Mouse (Mus musculus): ENCODE measurements at regions not wholly inside any gene's neighbourhood (a gene's known extent, or its start where the extent isn't known, plus 50 kb on each side); places are given as distances from the start of the nearest gene placed in this dataset.

DNA sequence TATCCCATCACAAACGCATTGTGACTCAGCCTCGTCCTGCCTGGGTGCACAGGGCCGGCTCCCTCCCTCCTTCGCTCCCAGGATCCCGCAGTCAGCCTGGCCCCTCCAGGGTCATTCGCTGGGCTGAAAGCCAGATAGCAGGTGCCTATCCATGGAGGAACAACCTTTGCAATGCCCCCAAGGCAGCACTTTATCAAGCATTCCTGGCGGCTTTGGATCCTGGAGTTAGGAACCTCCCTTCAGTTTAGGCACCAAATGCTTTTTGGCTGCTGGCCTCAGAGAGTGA is 143.9 kb upstream of the Gli2 start:
- ATAC-seq (ENCODE audit: poor library complexity, severe bottlenecking), result no peak

DNA sequence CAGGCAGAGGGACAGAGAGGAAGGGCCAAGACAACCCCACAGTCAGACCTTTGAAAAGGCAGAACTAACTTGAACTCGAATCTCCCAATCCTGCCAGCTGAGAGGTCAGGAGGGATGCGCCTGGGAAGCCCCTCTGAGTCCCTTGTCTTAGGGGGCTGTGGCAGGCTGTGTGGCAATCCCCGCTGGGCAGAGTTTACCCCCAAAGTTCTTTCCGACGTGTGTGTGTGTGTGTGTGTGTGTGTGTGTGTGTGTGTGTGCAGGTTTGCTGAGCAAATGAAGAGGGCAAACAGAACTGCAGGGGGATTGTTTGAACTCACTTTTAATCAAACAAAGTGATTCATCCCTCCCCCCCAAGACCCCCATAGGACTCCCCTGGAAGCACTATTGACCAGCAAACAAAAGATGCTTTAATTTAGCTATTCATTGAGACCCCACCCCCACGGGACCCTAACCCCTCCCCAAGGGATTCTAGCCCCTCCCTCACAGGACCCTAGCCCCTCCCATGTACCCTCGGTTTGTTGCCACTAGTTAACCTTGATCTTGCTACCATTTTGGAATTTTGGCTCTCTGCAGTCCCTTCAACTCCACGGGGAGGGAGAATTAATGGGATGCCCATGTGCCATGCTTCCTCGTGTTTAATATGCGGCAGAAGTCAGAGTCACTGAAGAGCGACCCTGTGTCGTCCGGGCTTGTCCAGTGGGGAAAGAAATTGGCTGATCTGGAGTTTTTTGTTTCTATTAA is 143.4 kb upstream of the Gli2 start:
- ATAC-seq (ENCODE audit: poor library complexity, severe bottlenecking), result no peak

DNA sequence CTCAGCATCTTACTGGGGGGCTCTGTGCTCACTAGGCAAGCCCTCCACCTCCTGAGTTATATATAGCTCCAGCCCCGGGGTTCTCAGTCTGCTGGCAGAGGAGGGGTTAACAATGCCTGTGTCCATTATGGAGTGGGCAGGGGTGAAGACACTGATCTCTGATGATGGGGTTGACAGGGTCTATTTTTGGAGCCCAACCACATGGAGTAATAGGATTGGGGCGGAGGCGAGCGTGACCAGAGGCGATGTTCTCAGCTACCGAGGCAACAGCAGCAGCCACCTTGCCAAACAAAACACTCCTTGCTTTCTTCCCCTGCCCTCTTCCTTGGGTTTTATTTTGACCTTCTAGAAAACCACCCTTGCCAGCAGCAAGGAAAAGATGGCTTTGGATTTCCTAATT is 141.1 kb upstream of the Gli2 start:
- no peak for ATAC-seq (ENCODE audit: poor library complexity, severe bottlenecking)

GRCm38 (mm10) chr1:119191177-119191576 is 137.8 kb upstream of the Gli2 start:
- ATAC-seq (ENCODE audit: poor library complexity, severe bottlenecking), result no peak

DNA sequence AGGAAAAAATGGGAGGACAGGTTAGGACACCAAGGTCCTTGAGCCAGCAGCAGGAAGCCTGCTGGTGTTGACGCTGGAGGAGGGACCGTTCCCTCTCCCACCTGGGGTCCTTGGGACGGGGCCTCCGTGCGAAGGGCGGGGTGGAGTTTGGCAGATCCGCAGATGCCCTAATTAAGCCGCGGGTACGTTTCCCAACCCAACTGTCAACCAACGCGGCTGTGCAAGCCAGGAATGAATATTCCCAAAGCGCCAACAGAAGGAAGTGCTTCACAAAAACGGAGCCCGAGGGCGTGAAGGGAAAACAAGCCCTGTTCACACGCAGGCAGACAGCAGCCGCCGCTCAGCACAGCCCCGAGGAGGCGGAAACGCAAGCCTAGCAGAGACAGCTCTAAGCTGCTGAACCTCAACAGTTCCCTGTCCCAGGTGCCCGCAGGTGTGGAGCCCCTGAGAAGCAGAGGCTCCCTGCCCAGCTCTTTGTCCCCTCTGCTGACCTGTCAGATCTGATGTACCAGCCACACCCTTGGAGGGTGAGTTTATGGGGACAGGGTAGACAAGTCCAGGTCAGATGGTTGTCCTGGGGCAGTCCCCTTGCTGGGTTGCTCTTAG is 136.1 kb upstream of the Gli2 start:
- ATAC-seq (ENCODE audit: poor library complexity, severe bottlenecking), result no peak

DNA sequence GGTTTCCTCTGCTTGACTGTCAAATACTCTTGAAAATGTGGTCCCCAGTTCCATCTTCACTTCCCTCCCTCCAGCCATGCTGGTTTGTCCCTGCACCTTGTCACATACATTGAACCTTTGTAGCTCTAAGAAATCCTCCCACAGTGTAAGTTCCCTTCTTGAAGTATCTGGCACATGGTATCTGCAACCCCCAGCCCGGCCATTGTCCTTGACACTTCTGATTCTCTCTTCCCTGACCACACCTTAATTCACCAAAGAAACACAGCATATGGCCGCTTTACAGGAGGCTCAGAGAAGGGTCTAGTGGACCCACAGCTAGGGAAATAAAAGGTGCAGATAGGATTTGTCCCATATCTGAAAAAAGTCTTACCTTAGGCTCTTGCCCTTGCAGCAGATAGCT is 133.9 kb upstream of the Gli2 start:
- ATAC-seq (ENCODE audit: poor library complexity, severe bottlenecking), result no peak

DNA sequence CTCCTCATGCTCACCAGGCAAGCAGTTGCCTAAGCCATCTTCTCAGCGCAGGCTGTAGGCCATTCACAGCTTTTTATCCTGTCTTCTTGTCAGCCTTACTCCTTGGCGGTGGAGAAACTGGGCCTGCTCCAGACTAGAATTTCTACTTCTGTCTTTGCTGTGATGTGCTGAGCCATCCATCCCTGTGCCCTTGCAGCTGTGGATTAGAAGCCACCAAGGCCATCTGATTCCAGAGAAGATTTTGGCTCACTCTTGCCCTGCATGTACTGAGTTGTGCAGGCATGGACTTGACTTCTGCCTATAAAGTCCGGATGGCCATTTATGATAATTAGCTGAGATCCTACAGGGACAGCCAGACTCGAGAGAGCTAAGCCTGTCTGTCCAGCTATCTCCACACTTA is 133.4 kb upstream of the Gli2 start:
- no peak for ATAC-seq (ENCODE audit: poor library complexity, severe bottlenecking)

DNA sequence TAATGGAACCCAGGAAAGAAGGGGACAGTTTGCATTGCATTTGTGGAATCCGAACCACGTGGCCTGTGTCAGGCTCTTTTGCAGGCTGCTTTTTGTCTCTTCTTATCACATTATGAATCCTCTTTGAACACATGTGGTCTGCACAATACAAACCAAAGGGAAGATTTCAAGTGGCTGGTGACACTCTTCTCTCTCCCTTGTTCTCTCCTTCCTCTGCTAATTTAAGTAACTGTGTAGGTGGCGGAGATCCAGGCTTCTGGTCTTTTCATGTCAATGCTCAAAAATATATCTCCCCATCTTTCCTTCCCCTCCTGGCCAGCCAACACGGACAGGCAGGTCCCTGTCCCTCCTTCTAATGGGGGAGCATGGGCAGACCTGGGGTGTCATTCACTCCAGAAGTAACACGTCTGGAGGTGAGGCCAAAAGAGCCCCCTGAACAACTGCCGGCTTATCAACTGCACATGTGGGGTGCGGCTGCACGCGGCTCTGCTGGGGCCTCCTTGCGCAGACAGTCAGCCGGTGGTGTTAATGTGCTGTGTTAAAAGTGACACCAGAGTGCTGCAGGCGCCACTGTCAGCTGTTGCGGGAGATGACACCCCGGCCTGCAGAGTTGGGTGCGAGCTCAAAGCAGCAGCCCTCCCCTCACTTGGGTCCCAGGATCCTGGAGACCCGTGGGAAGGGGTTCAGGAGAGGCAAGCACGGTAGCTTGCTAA is 130.3 kb upstream of the Gli2 start:
- ATAC-seq (ENCODE audit: poor library complexity, severe bottlenecking), result no peak

DNA sequence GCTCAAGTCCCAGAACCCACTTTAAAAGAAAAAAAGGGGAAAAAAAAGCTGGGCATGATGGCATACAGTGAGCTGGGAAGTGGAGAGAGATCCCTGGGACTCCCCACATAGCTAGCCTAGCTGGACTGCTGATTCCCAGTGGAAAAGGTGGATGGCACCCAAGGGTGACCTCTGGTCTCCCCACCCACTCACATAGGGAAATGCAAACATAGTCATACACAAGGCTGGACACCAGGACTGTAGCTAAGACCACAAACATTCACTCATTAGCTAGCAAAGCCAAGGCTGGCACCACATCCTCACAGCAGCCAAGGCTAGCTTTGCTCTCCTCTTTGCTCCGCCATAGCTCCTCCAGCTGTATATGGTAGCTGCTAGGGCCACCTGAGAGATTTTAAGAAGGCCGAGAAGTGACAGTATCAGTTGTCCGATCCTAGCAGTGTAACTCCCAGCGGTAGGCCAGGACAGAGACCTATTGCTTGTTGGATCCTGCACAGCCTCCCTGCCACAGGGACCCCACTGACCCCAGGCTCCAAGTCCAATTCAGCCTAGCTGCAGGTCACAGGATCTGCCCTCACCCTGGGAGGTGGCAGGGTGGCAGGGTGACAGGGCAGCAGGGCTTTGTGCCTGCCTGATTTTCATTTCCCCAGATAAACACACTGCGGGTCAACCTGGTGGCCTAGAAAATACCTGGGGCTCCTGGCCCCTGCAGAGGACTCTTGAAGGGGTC is 119.8 kb upstream of the Gli2 start:
- ATAC-seq (ENCODE audit: poor library complexity, severe bottlenecking), result no peak

GRCm38 (mm10) chr1:119167443-119167842 is 114.0 kb upstream of the Gli2 start:
- ATAC-seq (ENCODE audit: poor library complexity, severe bottlenecking), result no peak

DNA sequence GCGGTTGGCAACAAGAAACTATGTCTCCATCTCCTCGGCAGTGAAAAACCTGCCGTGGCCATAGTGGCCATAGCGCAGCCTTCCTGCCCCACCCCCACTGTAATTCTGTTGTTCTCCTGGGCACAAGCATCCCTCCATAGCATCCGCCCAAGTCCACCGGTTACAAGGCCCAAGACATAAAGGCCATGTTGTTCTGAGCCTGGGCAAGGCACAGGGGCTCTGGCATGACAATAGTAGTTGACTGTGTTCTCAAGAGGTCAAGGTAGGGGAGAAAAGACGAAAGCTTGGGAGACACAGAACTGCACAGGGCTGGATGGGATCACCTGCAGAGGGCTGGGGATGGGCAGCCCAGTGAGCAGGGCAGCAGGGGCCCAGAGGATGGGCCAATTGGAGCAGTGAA is 112.9 kb upstream of the Gli2 start:
- no peak for ATAC-seq (ENCODE audit: poor library complexity, severe bottlenecking)

- ATAC-seq (ENCODE audit: poor library complexity, severe bottlenecking), result no peak
These were observed 111.4 kb upstream of the Gli2 start for GRCm38 (mm10) chr1:119164811-119165210.

- ATAC-seq (ENCODE audit: poor library complexity, severe bottlenecking), result no peak
These were observed 110.4 kb upstream of the Gli2 start for GRCm38 (mm10) chr1:119163846-119164245.

DNA sequence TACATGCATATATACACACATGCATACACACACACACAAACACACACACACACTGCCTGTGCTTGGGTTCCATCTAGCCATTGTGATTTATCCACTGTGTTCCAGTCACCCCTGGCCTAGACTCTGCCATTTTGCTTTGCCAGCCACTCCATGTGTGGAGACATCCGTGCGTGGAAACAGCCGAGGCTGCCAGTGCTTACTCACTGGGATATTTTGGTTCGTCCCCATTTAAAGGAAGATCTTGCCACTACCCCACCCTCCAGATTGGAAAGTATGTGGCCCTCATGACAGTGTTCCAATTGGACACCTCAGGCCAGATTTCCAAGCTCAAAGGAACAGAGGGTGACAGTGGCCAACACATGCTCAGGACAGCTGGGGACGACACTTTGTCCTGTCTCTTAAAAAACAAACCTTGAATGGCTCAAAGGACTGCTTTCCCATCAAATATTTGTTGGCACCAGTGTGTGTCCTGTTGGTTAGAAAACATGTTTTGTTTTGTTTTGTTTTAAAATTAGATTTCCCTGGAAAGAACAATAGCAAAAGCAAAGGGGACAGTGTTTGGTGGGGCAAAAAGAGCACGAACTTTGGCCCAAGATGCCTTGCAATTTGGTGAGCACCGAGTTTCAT is 109.8 kb upstream of the Gli2 start:
- ATAC-seq (ENCODE audit: poor library complexity, severe bottlenecking), result no peak

- no peak for ATAC-seq (ENCODE audit: poor library complexity, severe bottlenecking)
These were observed 108.3 kb upstream of the Gli2 start for GRCm38 (mm10) chr1:119161751-119162150.

DNA sequence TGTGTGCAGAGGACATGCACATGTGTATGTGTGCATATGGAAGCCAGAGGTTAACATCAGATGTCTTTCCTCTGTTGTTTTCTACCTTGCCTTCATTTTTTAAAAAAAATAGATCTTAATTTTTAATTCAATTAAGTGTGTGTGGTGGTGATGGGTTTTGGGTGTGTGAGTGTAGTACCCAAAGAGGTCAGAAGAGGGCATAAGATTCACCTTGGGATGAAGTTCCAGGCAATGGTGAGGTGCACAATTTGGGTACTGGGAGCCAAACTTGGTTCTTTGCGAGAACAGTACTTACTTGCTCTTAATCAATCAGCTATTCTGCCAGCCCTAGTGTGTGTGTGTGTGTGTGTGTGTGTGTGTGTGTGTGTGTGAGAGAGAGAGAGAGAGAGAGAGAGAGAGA is 106.9 kb upstream of the Gli2 start:
- ATAC-seq (ENCODE audit: poor library complexity, severe bottlenecking), result no peak

DNA sequence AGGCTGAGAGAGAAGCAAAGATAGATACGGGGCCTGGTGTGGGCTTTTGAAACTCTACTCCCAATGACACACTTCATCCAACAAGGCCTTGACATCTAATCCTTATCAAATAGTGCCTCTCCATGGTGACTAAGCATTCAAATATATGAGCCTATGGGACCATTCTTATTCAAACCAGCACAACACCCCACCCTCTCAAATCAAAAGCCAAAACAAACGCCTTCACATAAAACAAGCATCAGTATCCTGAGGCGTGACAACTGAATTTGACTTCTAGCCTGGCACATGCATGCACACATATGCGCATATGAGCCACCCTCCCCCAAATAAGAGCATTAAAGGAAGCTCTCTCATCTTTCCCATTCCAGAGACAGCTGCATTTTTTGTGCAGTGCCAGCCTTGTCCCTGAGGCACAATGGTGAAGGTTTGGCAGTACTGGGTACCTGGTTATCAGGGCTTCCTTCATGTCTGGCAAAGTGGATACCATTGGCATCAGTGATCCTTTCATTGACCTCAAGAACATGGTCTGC is 103.8 kb upstream of the Gli2 start:
- ATAC-seq (ENCODE audit: poor library complexity, severe bottlenecking), result no peak

DNA sequence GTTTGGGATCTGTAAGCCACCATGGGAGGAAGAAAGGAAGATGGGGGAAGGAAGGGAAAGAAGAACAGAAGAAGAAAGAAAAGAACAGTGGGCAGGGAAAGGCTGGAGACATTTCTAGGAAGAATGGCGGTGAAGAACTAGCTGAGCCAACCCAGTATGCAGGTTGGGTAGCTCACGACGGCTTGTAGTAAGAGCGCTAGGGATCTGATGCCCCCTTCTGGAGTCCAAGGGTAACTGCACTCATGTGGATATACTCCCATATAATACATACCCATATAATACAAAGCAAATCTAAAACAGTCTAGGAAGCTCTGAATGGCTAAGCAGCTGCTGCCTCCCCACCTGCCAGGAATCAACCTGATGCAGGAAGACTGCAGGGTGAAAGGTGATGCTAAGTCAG is 100.2 kb upstream of the Gli2 start:
- no peak for ATAC-seq (ENCODE audit: poor library complexity, severe bottlenecking)

- ATAC-seq (ENCODE audit: poor library complexity, severe bottlenecking), result no peak
These were observed 99.4 kb upstream of the Gli2 start for GRCm38 (mm10) chr1:119152776-119153175.

- ATAC-seq (ENCODE audit: poor library complexity, severe bottlenecking), result no peak
These were observed 94.1 kb upstream of the Gli2 start for GRCm38 (mm10) chr1:119147506-119147905.

DNA sequence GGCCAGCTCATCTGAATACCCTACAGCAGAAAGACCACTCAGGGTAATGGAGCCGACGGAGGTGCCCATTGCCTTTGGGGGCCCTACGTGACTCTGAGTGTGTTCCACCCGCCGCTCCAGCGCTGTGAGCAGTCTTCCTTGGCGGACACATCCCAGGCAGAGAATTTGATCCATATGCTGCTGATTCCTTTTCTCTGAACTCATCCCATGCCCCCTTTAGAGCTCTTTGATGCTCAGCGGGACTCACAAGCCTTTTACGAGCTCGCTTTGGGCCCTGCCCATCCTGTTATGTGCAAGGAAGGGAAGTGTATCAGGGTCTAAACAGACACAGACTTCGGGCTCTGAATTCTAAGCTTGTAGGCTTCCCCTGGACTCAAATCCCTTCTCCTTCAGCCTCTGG is 90.4 kb upstream of the Gli2 start:
- no peak for ATAC-seq (ENCODE audit: poor library complexity, severe bottlenecking)

Measured in megakaryocyte, adult 5-6 weeks (primary cell).